Mouse (Mus musculus) left cerebral cortex, postnatal 4 days (tissue): ENCODE data around the gene Col25a1. TPM values are rescaled to one million over a fixed set of nuclear protein-coding genes. Genes with fewer than 3 reads are reported as not detected.
A peak's percentile ranks its signal among the peaks of the same experiment; 100 is the strongest.

ENCODE experiments used
- DNase-seq: peaks from one replicate; pipeline ENCODE4 v3.0.0-alpha.2; 2022
- intact Hi-C: fragments of 180-260 bp; cut with DNase I; formaldehyde crosslinking; loops from one replicate; pipeline ENCODE4 v1.15.1; 2025
- total RNA-seq, 2 experiments: library from RNA; stranded (reverse); gene quantifications; 2 replicates each; pipeline ENCODE4 v1.2.3; 2021

Gene Col25a1
- total RNA-seq, 2 experiments from 2014 or later = 13.0 to 15.9 TPM

GRCm38 (mm10) chr3:130430052-130430451 lies 298.8 kb downstream of the Col25a1 start:
- DNase-seq = no peak
- intact Hi-C loops = no loop called here

- no peak for DNase-seq
- intact Hi-C loops = no loop called here
These were observed 301.5 kb downstream of the Col25a1 start for GRCm38 (mm10) chr3:130432818-130433217.

DNA sequence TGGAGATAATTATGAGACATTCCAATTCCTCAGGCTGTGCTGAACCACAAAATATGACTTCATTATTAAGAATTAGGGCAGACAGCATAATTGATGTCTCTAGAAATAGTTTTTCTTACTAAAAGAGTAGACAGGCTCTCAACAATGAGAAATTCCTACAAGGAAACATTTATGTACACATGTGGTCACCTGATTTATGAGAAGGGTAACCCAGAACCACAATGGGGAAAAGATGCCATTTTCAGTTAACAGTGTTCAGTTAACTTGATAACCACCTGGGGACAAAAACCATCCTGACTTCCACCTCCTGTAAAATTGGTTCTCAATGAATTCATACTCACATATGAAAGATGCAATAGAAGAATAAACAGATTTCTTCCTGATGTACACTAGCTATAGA lies 305.7 kb downstream of the Col25a1 start:
- intact Hi-C loops = no loop called here
- DNase-seq = no peak

- intact Hi-C loops = no loop called here
- DNase-seq = no peak
These were observed 308.5 kb downstream of the Col25a1 start for GRCm38 (mm10) chr3:130439767-130440166.

DNA sequence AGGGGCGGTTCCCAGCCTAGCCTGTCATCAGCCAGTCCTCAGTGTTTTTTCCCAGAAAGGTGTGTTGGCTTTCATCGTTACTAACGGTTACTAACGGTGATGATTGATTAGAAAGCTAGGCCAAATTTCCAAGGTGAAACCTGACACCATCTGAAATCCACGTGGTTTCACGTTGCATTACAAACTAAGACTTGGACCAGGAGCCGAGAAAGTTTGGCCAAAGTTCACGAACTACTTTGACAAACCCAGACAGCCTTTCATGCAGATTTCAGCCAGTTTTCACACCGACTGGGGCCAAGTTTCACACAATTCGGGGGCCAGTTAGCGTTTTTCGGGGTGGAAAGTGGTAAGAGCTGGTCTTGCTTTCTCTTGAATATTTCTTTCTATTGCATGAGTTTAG lies 309.4 kb downstream of the Col25a1 start:
- no peak for DNase-seq
- intact Hi-C loops = no loop called here

DNA sequence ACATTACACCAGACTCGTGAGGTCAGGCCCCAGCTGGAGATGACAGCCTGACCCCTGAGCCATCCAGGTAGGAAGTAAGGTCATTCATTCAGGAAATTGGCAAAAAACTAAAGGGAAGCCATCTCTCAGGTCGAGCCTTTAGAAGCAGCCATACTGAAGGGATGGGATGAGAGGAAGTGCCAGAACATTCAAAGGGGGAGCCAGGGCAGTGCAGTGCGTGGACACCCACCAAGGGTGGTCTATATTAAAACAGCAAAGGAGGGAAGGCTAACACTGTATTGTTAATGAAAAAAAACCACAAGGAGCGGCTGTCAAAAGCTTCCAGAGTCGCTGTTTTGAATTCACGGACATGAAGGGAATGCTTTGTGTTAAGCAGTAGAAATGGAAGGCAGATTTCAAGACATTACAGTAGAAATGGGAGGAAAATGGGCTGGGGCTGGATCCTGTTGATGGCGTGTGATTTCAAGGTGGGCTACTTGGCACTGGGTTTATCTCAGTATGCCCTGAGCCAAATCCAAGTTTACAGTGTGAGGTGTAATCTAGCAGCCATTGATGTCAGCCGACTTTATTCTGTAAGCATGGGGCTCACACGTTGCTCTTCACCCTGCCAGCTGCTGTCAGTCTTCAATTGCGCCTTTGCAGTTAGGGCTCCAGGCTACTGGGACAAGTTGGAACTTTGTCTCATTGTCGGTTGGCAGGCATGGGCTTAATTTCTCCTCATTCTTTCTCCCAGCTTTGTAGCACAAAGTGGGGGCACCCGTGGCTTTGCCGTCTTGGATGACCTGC lies 312.7 kb downstream of the Col25a1 start:
- DNase-seq = no peak
- intact Hi-C loops = no loop called here

DNA sequence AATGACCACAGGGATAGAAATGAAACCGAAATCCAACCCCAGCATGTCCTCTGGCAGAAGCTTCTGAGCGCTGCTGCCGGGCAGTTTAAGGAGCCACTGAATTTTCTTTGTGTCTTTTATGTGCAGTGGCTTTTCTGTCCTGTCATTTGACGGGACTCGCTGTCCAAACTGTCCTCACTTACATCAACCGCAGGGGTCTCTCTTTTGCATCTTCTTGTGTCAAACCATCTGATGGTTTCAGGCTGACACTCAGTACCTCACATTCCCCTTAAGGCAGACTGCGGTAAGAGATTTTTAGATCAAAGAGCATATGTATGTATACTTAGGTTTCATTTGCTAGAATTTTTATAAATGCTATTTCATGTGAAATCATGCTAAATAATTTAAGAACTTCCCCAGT lies 318.6 kb downstream of the Col25a1 start:
- DNase-seq = peak; percentile 1
- intact Hi-C loops = no loop called here

DNA sequence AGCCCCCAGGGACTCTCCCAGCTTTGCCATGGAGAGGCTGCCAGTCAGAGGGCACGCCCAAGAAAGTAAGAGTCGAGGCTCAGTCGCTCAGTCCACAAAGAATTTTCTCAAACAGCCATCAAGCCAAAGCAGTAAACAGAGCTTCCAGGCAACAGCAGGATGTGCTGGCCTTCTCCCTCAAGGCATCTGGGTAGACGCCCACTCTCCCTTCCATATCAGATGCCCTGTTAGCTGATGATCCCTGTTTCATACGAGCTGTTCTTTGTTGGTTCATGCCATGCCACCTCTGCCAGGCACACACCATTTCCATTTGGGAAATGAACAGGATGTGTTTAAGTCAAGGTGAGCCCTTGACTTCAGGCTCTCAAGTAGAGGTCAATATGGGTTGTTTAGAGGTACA lies 334.1 kb downstream of the Col25a1 start:
- DNase-seq = no peak
- intact Hi-C loops = no loop called here

DNA sequence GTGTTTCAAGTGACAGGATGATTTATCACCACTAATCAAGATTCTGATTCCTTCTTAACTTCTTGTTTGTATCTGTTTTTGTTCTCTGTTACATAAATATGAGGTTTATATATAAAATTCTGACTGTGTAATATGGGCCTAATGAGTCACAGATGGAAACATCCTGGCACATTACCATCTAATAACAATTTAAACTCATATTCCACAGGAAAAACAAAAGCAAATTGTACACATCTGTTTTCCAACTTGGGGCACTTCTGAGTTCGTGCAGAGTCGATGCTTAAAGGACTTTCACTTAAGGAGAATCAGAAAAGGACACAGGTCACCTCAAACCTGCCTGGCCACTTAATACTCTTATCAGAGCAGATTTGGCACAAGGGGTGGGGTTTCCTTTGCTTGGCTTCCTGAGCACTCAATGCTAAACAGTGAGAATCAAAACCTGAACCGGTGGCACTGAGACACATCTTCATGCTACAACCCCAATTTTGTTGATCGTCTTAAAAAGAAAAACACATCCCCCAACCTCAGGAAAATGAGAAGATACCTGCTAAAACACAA lies 342.0 kb downstream of the Col25a1 start:
- intact Hi-C loops = no loop called here
- no peak for DNase-seq

DNA sequence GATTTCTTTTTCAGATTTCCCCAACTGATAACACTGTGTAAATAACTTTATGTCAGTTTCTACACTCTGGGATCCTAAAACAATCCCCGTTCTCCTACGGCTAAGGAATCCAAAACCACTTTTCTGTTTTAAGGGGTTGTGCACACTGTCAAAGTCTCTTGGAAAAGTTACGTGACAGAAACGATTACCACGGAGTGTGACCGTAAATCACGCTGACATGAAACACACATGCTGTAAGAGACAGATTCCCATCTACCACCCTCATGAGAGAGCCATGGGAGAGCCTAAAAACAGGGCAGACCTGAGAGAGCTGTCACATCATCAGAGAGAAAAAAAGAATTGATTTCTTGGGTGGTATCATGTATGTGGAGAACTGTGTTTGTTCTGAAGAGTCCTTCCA lies 342.7 kb downstream of the Col25a1 start:
- intact Hi-C loops = no loop called here
- no peak for DNase-seq

DNA sequence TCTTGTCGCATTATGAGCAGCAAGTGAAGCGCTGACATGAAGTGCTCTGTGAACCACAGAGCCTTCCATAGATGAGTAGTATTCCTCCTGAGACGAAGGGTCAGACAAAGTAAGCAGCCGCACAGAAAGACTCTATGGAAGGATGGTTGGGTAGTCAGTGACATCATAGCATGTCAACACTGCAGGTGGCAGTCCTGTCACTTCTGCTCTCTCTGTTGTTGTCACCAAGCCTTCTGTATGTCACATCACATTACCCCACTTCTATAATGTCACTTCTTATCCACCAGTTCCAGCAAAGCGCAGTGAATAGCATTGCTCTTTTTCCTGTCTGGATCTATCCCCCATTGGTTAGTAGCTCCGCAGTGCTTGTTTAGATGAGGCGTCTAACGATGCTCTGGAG lies 351.2 kb downstream of the Col25a1 start:
- intact Hi-C loops = no loop called here
- DNase-seq = no peak

DNA sequence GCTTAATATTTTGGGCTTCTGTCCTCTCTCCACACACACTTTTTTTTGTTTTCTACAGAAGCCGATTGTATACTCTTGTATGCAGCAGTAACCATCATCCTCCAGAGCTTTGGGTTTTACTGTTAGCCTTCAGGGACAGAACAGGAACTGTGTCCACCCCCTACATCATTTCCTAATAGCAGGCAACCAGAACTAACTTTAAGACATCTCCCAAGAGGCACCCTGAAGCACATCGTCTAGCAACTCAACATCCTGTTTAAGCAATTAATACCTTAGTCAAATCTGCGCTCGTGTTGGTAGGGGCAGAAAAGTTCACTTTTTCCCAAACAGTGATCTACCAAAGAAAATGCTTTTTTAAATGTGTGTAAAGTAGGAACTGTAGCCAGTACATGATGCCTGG lies 357.5 kb downstream of the Col25a1 start:
- intact Hi-C loops = no loop called here
- no peak for DNase-seq

GRCm38 (mm10) chr3:130494192-130494591 lies 362.9 kb downstream of the Col25a1 start:
- intact Hi-C loops = no loop called here
- no peak for DNase-seq

GRCm38 (mm10) chr3:130494665-130495396 lies 363.5 kb downstream of the Col25a1 start:
- intact Hi-C loops = no loop called here
- DNase-seq = peak; percentile 71

DNA sequence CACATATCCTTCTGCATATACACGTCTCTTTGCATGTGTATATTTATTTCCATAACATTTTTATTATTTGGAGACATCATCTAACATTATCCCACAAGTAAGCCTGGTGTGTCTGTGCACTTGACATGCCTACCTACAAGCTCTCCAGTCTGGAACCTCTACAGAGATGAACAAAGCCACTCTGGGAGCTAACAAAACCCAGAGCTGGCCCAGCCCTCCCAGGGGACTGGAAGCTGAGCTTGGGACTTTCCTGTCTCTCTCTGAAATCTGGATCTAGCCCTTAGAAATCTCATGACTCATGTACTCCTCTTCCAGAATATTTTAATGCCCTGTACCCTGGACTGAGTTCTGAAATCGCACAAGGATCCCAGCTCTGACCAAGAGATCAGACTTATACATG lies 365.7 kb downstream of the Col25a1 start:
- intact Hi-C loops = no loop called here
- no peak for DNase-seq

DNA sequence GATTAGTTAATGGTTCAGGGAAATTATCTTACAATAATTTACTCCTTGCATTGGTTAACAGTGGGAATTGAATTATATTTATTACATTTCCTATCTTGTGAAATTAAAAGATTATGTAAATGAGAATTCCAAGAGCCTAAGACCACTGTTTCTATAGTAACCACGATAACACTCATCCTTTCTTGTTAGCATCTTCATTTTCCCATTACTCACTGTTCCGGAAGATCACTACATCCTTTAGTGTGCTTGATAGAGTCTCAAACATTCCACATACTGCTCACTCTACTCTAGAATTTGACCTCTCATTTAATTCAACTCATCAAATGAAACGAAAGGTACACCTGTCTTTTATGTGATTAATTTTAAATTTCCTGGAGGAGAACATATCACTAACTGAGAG lies 370.4 kb downstream of the Col25a1 start:
- intact Hi-C loops = no loop called here
- DNase-seq = no peak

- no peak for DNase-seq
- intact Hi-C loops = no loop called here
These were observed 377.0 kb downstream of the Col25a1 start for GRCm38 (mm10) chr3:130508330-130508729.

DNA sequence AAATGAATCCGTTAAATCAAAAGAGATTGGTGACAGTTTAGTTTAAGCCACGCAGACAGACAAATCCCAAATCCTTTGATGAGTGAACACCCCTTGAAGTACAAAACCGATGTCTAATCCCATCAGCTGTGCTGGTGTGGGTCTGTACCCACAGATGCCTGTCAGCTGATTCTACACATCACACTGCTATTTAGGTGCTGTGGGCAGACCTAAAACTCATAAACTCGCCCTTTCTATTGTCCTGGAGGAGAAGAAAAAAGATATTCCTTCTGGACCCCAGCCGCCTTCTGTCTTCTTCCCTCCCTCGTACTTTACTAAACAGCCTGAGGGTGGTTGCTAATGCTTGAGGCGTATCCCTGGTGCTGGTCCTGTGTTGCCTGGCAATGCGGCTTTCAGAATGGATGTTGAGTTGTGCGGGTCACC lies 387.2 kb downstream of the Col25a1 start:
- peak; percentile 1 for DNase-seq
- intact Hi-C loops = no loop called here

GRCm38 (mm10) chr3:130521834-130522476 lies 390.7 kb downstream of the Col25a1 start:
- intact Hi-C loops = no loop called here
- no peak for DNase-seq

DNA sequence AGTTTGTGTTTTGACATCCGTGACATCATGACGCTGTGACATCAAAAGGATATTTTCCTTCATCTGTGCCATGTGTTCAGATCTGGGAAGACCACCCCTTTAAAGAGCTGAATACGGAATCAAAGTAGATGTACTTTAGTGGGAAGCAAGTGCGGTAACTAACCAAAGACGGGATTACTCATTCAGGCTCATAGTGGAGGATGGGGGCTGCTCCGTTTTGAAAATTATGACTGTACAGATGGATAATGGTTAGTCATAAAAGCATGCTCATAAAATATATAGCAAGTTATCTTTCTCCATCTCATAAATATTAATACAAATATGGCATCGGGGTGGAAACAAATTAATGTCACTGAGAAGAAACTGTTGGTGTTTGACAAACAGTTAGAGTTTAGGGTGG lies 391.7 kb downstream of the Col25a1 start:
- intact Hi-C loops = no loop called here
- no peak for DNase-seq

DNA sequence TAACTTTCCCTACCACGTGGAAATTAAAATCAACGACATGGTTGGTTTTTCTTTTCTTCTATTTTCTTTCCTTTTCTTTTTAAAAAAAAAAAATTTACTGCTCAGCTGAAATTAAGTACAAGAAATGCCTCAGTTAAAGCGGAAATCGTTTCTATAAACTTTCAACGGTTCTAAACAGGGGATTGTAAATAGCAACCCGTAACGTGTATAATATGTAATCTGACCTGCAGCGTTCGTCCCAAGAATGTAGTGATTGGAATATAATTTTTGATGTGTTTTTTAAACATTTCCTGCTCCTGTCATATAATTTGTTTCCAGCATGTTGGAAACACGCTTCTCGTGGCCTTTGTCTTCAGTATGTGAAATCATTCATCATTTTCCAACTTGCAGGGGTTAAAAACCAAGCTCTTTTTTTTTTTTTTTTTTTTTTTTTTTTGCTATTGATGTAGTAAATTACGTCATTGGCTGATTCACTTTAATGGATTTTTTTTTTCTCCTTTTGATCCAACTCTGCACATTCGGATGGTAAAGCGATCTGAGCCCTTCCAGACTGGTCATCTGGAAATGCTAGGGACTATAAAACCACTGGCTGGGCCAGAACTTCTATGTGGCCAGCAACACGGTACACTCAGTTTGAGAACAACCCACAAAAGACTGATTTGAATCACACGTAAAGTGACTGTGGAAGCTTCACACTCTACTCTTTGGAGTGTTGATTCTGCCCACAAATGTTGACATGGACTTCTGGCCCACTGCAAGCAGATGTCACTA lies 393.3 kb downstream of the Col25a1 start:
- intact Hi-C loops = no loop called here
- no peak for DNase-seq
